Mouse (Mus musculus): Measurements from ENCODE around the gene Zfp978. TPM values are rescaled to one million over a fixed set of nuclear protein-coding genes. Genes with fewer than 3 reads are reported as not detected.
"Not testable (repeated sequence)": the region's sequence is repeated elsewhere in the genome, so short reads cannot be mapped to it uniquely, and the experiment has no call there.

The Zfp978 gene
- total RNA-seq, 1 experiment from 2014 or later = not detected

DNA sequence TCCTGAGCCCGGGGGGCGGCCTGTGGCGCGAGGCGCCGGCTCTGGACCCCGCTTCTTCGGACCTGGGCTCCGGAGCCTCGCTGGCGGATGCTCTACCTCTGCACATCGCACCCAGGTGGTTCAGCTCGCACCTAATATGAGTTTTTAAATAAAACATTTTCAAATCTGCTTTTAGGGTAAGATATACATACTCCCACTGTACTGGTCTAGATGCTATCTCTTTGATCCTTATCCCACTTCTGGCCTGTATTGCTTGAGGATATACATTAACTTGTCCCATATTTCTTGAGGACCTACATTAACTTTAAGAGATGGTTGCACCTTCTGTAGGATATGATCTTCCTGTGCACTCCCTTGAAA is 46.3 kb downstream of the Zfp978 start:
- DNase-seq = no peak

DNA sequence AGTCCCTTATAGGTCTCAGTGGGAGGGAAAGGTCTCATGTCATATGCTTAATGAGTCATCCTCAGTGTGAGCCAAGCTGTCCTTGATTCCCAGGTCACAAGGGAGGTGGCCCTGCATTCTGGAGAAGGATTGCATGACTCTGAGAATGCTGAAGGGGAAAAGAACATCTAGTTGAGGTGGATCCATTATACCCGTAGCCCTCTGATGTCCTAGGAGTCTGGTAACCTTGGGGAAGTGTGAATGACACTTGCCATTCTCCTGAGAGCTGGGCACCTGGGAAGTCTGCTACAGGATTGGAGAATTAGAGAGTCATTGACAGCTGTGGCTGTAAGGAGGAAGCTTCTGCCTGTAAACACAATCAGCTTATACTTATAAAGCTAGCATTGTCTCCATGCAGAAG is 55.3 kb downstream of the Zfp978 start:
- DNase-seq = not testable (repeated sequence)

- no peak for DNase-seq
Observed at GRCm38 (mm10) chr4:147417157-147417778, 56.2 kb downstream of the Zfp978 start.

GRCm38 (mm10) chr4:147417921-147418320 is 56.8 kb downstream of the Zfp978 start:
- no peak for DNase-seq

GRCm38 (mm10) chr4:147418333-147418732 is 57.2 kb downstream of the Zfp978 start:
- DNase-seq = not testable (repeated sequence)

GRCm38 (mm10) chr4:147419190-147419589 is 58.1 kb downstream of the Zfp978 start:
- not testable (repeated sequence) for DNase-seq

- not testable (repeated sequence) for DNase-seq
Observed at GRCm38 (mm10) chr4:147419756-147420590, 58.9 kb downstream of the Zfp978 start.

DNA sequence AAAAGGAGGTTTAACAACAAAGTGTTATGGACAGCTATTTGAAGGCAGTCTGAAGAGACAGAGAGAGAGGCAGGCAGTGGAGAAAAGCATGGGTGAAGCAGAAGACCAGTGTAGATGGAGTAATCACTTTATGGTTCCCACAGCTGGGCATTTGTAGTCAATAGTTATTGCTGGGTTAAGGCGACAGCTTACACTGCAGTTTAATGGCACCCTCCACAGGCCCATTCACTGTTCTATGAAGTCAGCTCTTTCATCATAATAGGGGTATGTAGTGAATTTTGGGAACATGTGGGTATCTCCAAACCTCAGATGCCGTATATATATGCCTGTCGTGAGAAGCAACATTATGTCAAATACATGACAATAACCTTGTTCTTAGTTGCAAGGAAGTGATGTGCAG is 59.7 kb downstream of the Zfp978 start:
- DNase-seq = no peak

- DNase-seq = not testable (repeated sequence)
Observed at GRCm38 (mm10) chr4:147421316-147421715, 60.2 kb downstream of the Zfp978 start.

- DNase-seq = no peak
Observed at GRCm38 (mm10) chr4:147423140-147423539, 62.0 kb downstream of the Zfp978 start.

DNA sequence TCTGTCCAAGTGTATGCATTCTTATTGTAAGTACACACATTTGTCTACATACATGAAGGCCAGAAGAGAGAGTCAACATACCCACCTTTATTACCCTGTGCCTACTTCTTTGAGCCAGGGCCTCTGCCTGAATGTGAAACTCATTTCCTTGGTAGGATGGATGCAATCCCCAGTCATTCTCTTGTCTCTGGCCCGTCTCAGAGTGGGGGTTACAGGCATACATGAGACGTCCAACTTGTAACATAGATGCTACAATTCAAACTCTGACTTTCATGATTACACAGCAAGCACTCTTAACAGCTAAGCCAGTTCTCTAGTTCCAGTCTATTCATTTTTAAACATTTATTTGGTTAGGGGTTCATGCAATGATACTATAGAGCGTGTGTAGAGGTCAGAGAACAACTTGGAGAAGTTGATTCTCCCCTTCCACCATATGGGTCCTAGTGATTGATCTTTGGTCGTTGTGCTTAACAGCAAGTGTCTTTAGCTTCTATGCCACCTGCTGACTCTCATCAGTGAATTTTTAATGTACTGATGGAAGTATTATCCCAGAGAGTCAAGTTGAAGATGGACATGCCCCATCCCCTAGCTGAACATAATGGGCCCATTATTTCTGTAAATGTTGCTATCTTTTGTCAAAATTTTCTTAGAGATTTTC is 62.7 kb downstream of the Zfp978 start:
- DNase-seq = no peak

DNA sequence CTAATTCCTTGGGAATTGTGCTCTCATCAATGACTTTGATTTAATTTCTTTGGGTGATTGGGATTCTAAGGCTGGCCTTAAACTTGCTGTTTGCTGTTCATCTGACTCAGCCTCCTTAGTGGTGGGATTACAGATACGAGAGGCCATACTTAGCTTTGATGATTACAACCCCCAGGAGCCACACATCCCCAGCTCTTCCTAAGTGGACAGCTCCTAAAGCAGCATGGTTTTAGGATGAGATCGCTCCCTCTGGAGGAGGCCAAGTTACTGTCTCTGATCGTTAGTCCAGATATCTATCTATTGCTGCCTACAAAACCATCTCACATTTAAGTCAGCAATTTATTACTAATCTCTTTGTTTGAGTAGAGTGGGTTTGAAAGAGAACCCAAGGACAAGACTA is 63.3 kb downstream of the Zfp978 start:
- DNase-seq = not testable (repeated sequence)

GRCm38 (mm10) chr4:147425615-147426347 is 64.7 kb downstream of the Zfp978 start:
- DNase-seq = not testable (repeated sequence)

GRCm38 (mm10) chr4:147430651-147431050 is 69.5 kb downstream of the Zfp978 start:
- no peak for DNase-seq

GRCm38 (mm10) chr4:147431696-147432442 is 70.8 kb downstream of the Zfp978 start:
- DNase-seq = not testable (repeated sequence)

DNA sequence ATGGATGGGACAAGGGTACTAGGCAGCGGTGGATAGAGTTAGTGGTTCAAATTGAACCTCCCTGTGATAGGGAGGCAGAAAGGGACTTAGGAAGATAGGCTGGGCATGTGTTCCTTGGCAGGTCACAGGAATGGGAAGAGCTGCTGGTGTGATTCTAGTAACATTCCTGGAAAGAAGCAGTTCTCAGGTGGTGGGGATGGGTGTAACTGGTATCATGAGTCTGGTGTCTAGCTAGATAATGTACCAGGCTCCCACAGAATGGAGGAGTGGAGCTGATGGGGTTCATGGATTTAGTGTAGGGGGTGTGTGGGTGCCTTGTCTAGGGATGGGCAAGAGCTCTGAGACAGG is 71.3 kb downstream of the Zfp978 start:
- DNase-seq = no peak

GRCm38 (mm10) chr4:147433017-147433416 is 71.9 kb downstream of the Zfp978 start:
- DNase-seq = no peak

DNA sequence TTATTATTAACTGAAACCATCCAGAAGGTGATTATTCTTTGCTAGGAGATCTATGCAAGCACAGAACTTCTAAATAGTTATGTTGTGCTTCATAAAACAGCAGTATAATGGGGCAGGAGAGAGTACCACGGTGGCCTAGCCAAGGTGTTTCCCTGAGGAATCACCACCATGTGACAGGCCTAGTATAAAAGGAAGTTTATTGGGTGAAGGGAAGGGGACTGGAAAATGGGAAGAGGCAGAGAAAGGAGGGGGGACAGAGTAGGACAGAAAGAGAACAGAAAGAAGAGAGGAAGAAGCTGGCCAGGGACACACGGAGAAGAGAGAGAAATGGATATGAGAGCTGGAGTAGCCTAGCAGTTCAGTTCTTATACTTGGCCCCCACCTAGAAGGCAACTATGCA is 72.8 kb downstream of the Zfp978 start:
- DNase-seq = no peak
